Mouse (Mus musculus) embryo, embryonic 11 days (tissue): ENCODE measurements around the gene Cyp2g1.
A peak's percentile ranks its signal among the peaks of the same experiment; 100 is the strongest.
"Not testable (repeated sequence)": the region's sequence is repeated elsewhere in the genome, so short reads cannot be mapped to it uniquely, and the experiment has no call there.

ENCODE experiments used
- DNase-seq: peaks from one replicate; pipeline ENCODE4 v3.0.0-alpha.2; 2015

The Cyp2g1 gene

GRCm38 (mm10) chr7:26808592-26808991 lies at the start of gene Cyp2g1:
Gene Cyp2g1, plus strand, starts transcription at chr7:26808892.
- DNase-seq = no peak

GRCm38 (mm10) chr7:26767084-26767483 lies 41.6 kb upstream of the Cyp2g1 start:
- DNase-seq = peak; percentile 7

- no peak for DNase-seq
Observed at GRCm38 (mm10) chr7:26769881-26770470, 38.7 kb upstream of the Cyp2g1 start.

- DNase-seq = no peak
Observed at GRCm38 (mm10) chr7:26772866-26773586, 35.7 kb upstream of the Cyp2g1 start.

- peak; percentile 19 for DNase-seq
Observed at GRCm38 (mm10) chr7:26775866-26776265, 32.8 kb upstream of the Cyp2g1 start.

- no peak for DNase-seq
Observed at GRCm38 (mm10) chr7:26777806-26778205, 30.9 kb upstream of the Cyp2g1 start.

GRCm38 (mm10) chr7:26778474-26778873 lies 30.2 kb upstream of the Cyp2g1 start:
- peak; percentile 42 for DNase-seq

- DNase-seq = no peak
Observed at GRCm38 (mm10) chr7:26779799-26780416, 28.8 kb upstream of the Cyp2g1 start.

GRCm38 (mm10) chr7:26780510-26780909 lies 28.2 kb upstream of the Cyp2g1 start:
- DNase-seq = peak; percentile 50

GRCm38 (mm10) chr7:26780998-26781766 lies 27.5 kb upstream of the Cyp2g1 start:
- no peak for DNase-seq

GRCm38 (mm10) chr7:26781767-26782131 lies 26.9 kb upstream of the Cyp2g1 start:
- DNase-seq = peak; percentile 9

- DNase-seq = no peak
Observed at GRCm38 (mm10) chr7:26783163-26783562, 25.5 kb upstream of the Cyp2g1 start.

- DNase-seq = not testable (repeated sequence)
Observed at GRCm38 (mm10) chr7:26786013-26786412, 22.7 kb upstream of the Cyp2g1 start.

- DNase-seq = no peak
Observed at GRCm38 (mm10) chr7:26789984-26790383, 18.7 kb upstream of the Cyp2g1 start.

- DNase-seq = no peak
Observed at GRCm38 (mm10) chr7:26800104-26800503, 8.6 kb upstream of the Cyp2g1 start.

- no peak for DNase-seq
Observed at GRCm38 (mm10) chr7:26800996-26801395, 7.7 kb upstream of the Cyp2g1 start.

- not testable (repeated sequence) for DNase-seq
Observed at GRCm38 (mm10) chr7:26831556-26832292, 23.0 kb downstream of the Cyp2g1 start.

- DNase-seq = not testable (repeated sequence)
Observed at GRCm38 (mm10) chr7:26832668-26833067, 24.0 kb downstream of the Cyp2g1 start.

GRCm38 (mm10) chr7:26835059-26835458 lies 26.4 kb downstream of the Cyp2g1 start, which contains the start of gene Cyp2a5:
Gene Cyp2a5, plus strand, starts transcription at chr7:26835305.
- not testable (repeated sequence) for DNase-seq

GRCm38 (mm10) chr7:26843400-26843799 lies 34.7 kb downstream of the Cyp2g1 start:
- DNase-seq = not testable (repeated sequence)

GRCm38 (mm10) chr7:26850063-26850462 lies 41.4 kb downstream of the Cyp2g1 start:
- not testable (repeated sequence) for DNase-seq
